Mouse (Mus musculus): ENCODE measurements around the gene Ush1g. TPM values are rescaled to one million over a fixed set of nuclear protein-coding genes. Genes with fewer than 3 reads are reported as not detected.

Ush1g gene
- polyA plus RNA-seq, 1 experiment from 2014 or later, result 0.16 TPM

GRCm38 (mm10) chr11:115298160-115298559 is 23.7 kb downstream of the Ush1g start:
- ATAC-seq (ENCODE audit: low read depth), result no peak
- H3K36me3 ChIP-seq (ENCODE audit: control insufficient read depth, insufficient read depth, low read length), result no peaks in the 10 kb centered on the region
- no peaks in the 10 kb centered on the region for H3K9me3 ChIP-seq (ENCODE audit: control insufficient read depth, low read length)
- 68% methylated on average over 8 of the region's 8 CpGs for WGBS
- no peak overlapping the region for H3K27ac ChIP-seq (ENCODE audit: low read depth, low read length)
- no peaks in the 10 kb centered on the region for H3K4me1 ChIP-seq (ENCODE audit: control insufficient read depth, insufficient read depth, low read length)
- no peak overlapping the region for H3K4me3 ChIP-seq (ENCODE audit: low read depth, low read length)
- H3K9ac ChIP-seq (replicated peaks; ENCODE audit: low read depth, low read length), result no peak overlapping the region
- H3K27me3 ChIP-seq (ENCODE audit: control insufficient read depth, insufficient read depth, low read length), result no peaks in the 10 kb centered on the region
- H3K4me2 ChIP-seq (ENCODE audit: low read depth, low read length), result no peak overlapping the region

GRCm38 (mm10) chr11:115297214-115297826 is 24.5 kb downstream of the Ush1g start, which contains the start of gene Fads6:
Fads6 (minus strand) TSS chr11:115297663.
- ATAC-seq (ENCODE audit: low read depth), result peak; percentile 82
- H3K4me1 ChIP-seq (ENCODE audit: control insufficient read depth, insufficient read depth, low read length), result no peaks in the 10 kb centered on the region
- no peaks in the 10 kb centered on the region for H3K9me3 ChIP-seq (ENCODE audit: control insufficient read depth, low read length)
- no peak within 1 kb of the TSS for H3K27ac ChIP-seq (ENCODE audit: low read depth, low read length)
- peak within 1 kb of the TSS; percentile 64 for H3K9ac ChIP-seq (replicated peaks; ENCODE audit: low read depth, low read length)
- WGBS, result under 1% methylated on average over 43 of the region's 44 CpGs
- no peaks in the 10 kb centered on the region for H3K27me3 ChIP-seq (ENCODE audit: control insufficient read depth, insufficient read depth, low read length)
- H3K4me2 ChIP-seq (ENCODE audit: low read depth, low read length), result peak within 1 kb of the TSS; percentile 75
- H3K36me3 ChIP-seq (ENCODE audit: control insufficient read depth, insufficient read depth, low read length), result no peaks in the 10 kb centered on the region
- peak within 1 kb of the TSS; percentile 47 for H3K4me3 ChIP-seq (ENCODE audit: low read depth, low read length)

- H3K9ac ChIP-seq (replicated peaks; ENCODE audit: low read depth, low read length), result peak overlapping the region; percentile 64
- no peaks in the 10 kb centered on the region for H3K4me1 ChIP-seq (ENCODE audit: control insufficient read depth, insufficient read depth, low read length)
- 54% methylated on average over 21 of the region's 21 CpGs for WGBS
- H3K36me3 ChIP-seq (ENCODE audit: control insufficient read depth, insufficient read depth, low read length), result no peaks in the 10 kb centered on the region
- no peak for ATAC-seq (ENCODE audit: low read depth)
- no peak overlapping the region for H3K27ac ChIP-seq (ENCODE audit: low read depth, low read length)
- H3K4me3 ChIP-seq (ENCODE audit: low read depth, low read length), result peak overlapping the region; percentile 47
- no peaks in the 10 kb centered on the region for H3K9me3 ChIP-seq (ENCODE audit: control insufficient read depth, low read length)
- no peaks in the 10 kb centered on the region for H3K27me3 ChIP-seq (ENCODE audit: control insufficient read depth, insufficient read depth, low read length)
- H3K4me2 ChIP-seq (ENCODE audit: low read depth, low read length), result peak overlapping the region; percentile 75
Measured at GRCm38 (mm10) chr11:115296471-115297210, 25.2 kb downstream of the Ush1g start.

GRCm38 (mm10) chr11:115295939-115296338 is 25.9 kb downstream of the Ush1g start:
- no peaks in the 10 kb centered on the region for H3K9me3 ChIP-seq (ENCODE audit: control insufficient read depth, low read length)
- no peaks in the 10 kb centered on the region for H3K4me1 ChIP-seq (ENCODE audit: control insufficient read depth, insufficient read depth, low read length)
- H3K27ac ChIP-seq (ENCODE audit: low read depth, low read length), result no peak overlapping the region
- no peak overlapping the region for H3K4me2 ChIP-seq (ENCODE audit: low read depth, low read length)
- no peak for ATAC-seq (ENCODE audit: low read depth)
- no peak overlapping the region for H3K9ac ChIP-seq (replicated peaks; ENCODE audit: low read depth, low read length)
- no peaks in the 10 kb centered on the region for H3K36me3 ChIP-seq (ENCODE audit: control insufficient read depth, insufficient read depth, low read length)
- 91% methylated on average over 11 of the region's 11 CpGs for WGBS
- H3K4me3 ChIP-seq (ENCODE audit: low read depth, low read length), result no peak overlapping the region
- no peaks in the 10 kb centered on the region for H3K27me3 ChIP-seq (ENCODE audit: control insufficient read depth, insufficient read depth, low read length)

GRCm38 (mm10) chr11:115292631-115293375 is 29.0 kb downstream of the Ush1g start:
- Histone ChIP-seq H3K4me3 (ENCODE audit: low read depth, low read length) (no peak overlapping the region), H3K36me3 (ENCODE audit: control insufficient read depth, insufficient read depth, low read length) (no peaks in the 10 kb centered on the region), H3K27me3 (ENCODE audit: control insufficient read depth, insufficient read depth, low read length) (no peaks in the 10 kb centered on the region), H3K4me2 (ENCODE audit: low read depth, low read length) (no peak overlapping the region), H3K9me3 (ENCODE audit: control insufficient read depth, low read length) (no peaks in the 10 kb centered on the region), H3K4me1 (ENCODE audit: control insufficient read depth, insufficient read depth, low read length) (no peaks in the 10 kb centered on the region), H3K9ac (replicated peaks; ENCODE audit: low read depth, low read length) (no peak overlapping the region), H3K27ac (ENCODE audit: low read depth, low read length) (no peak overlapping the region)
- ATAC-seq (ENCODE audit: low read depth), result no peak
- WGBS, result 73% methylated on average over 14 of the region's 14 CpGs

- Histone ChIP-seq H3K9ac (replicated peaks; ENCODE audit: low read depth, low read length) (no peak overlapping the region), H3K27me3 (ENCODE audit: control insufficient read depth, insufficient read depth, low read length) (no peaks in the 10 kb centered on the region), H3K4me2 (ENCODE audit: low read depth, low read length) (no peak overlapping the region), H3K27ac (ENCODE audit: low read depth, low read length) (no peak overlapping the region), H3K9me3 (ENCODE audit: control insufficient read depth, low read length) (no peaks in the 10 kb centered on the region), H3K36me3 (ENCODE audit: control insufficient read depth, insufficient read depth, low read length) (no peaks in the 10 kb centered on the region), H3K4me3 (ENCODE audit: low read depth, low read length) (no peak overlapping the region), H3K4me1 (ENCODE audit: control insufficient read depth, insufficient read depth, low read length) (no peaks in the 10 kb centered on the region)
- ATAC-seq (ENCODE audit: low read depth), result no peak
- 83% methylated on average over 10 of the region's 10 CpGs for WGBS
Measured at GRCm38 (mm10) chr11:115291503-115291902, 30.3 kb downstream of the Ush1g start.

GRCm38 (mm10) chr11:115290919-115291318 is 30.9 kb downstream of the Ush1g start:
- Histone ChIP-seq H3K27me3 (ENCODE audit: control insufficient read depth, insufficient read depth, low read length) (no peaks in the 10 kb centered on the region), H3K9ac (replicated peaks; ENCODE audit: low read depth, low read length) (no peak overlapping the region), H3K4me1 (ENCODE audit: control insufficient read depth, insufficient read depth, low read length) (no peaks in the 10 kb centered on the region), H3K4me3 (ENCODE audit: low read depth, low read length) (no peak overlapping the region), H3K4me2 (ENCODE audit: low read depth, low read length) (no peak overlapping the region), H3K36me3 (ENCODE audit: control insufficient read depth, insufficient read depth, low read length) (no peaks in the 10 kb centered on the region), H3K27ac (ENCODE audit: low read depth, low read length) (no peak overlapping the region), H3K9me3 (ENCODE audit: control insufficient read depth, low read length) (no peaks in the 10 kb centered on the region)
- WGBS, result 71% methylated on average over 6 of the region's 6 CpGs
- no peak for ATAC-seq (ENCODE audit: low read depth)

- 96% methylated on average over 1 of the region's 1 CpGs for WGBS
- no peaks in the 10 kb centered on the region for H3K27me3 ChIP-seq (ENCODE audit: control insufficient read depth, insufficient read depth, low read length)
- no peaks in the 10 kb centered on the region for H3K9me3 ChIP-seq (ENCODE audit: control insufficient read depth, low read length)
- H3K9ac ChIP-seq (replicated peaks; ENCODE audit: low read depth, low read length), result no peak overlapping the region
- no peak overlapping the region for H3K27ac ChIP-seq (ENCODE audit: low read depth, low read length)
- no peaks in the 10 kb centered on the region for H3K4me1 ChIP-seq (ENCODE audit: control insufficient read depth, insufficient read depth, low read length)
- no peak overlapping the region for H3K4me3 ChIP-seq (ENCODE audit: low read depth, low read length)
- no peak for ATAC-seq (ENCODE audit: low read depth)
- no peak overlapping the region for H3K4me2 ChIP-seq (ENCODE audit: low read depth, low read length)
- H3K36me3 ChIP-seq (ENCODE audit: control insufficient read depth, insufficient read depth, low read length), result no peaks in the 10 kb centered on the region
Measured at GRCm38 (mm10) chr11:115290314-115290713, 31.5 kb downstream of the Ush1g start.

GRCm38 (mm10) chr11:115289885-115290284 is 32.0 kb downstream of the Ush1g start:
- Histone ChIP-seq H3K4me1 (ENCODE audit: control insufficient read depth, insufficient read depth, low read length) (no peaks in the 10 kb centered on the region), H3K4me2 (ENCODE audit: low read depth, low read length) (no peak overlapping the region), H3K36me3 (ENCODE audit: control insufficient read depth, insufficient read depth, low read length) (no peaks in the 10 kb centered on the region), H3K4me3 (ENCODE audit: low read depth, low read length) (no peak overlapping the region), H3K27me3 (ENCODE audit: control insufficient read depth, insufficient read depth, low read length) (no peaks in the 10 kb centered on the region), H3K27ac (ENCODE audit: low read depth, low read length) (no peak overlapping the region), H3K9ac (replicated peaks; ENCODE audit: low read depth, low read length) (no peak overlapping the region), H3K9me3 (ENCODE audit: control insufficient read depth, low read length) (no peaks in the 10 kb centered on the region)
- 84% methylated on average over 8 of the region's 8 CpGs for WGBS
- ATAC-seq (ENCODE audit: low read depth), result no peak

Measured in neural tube, embryonic 14.5 days (tissue).